Mouse (Mus musculus): ENCODE results near the gene Zbtb18.

- no peak for TF ChIP-seq POLR2A (IDR thresholded peaks at IDR 0.05; ENCODE audit: low read depth, low read length)
- no peak for TF ChIP-seq CTCF (IDR thresholded peaks at IDR 0.05; ENCODE audit: extremely low read depth, insufficient read length, insufficient replicate concordance, low read depth, low read length)
Measured at GRCm38 (mm10) chr1:177443724-177444482, 1.8 kb downstream of the Zbtb18 start.

All from small intestine, adult 2 months (tissue).